Mouse (Mus musculus) testis, adult 2 months (tissue): ENCODE measurements around the gene Ifit1bl2.

ENCODE experiments used
- CTCF ChIP-seq: fragments of 200-500 bp; IDR thresholded peaks from 2 replicates; pipeline ENCODE4 v1.5.1; 2012; ENCODE audit warnings: low read depth, mild to moderate bottlenecking, inconsistent platforms, low read length, moderate library complexity; ENCODE audit not compliant: control insufficient read depth, insufficient read depth, insufficient replicate concordance
- POLR2A ChIP-seq: fragments of 200-500 bp; IDR thresholded peaks from 2 replicates; pipeline ENCODE4 v1.6.1; 2012; ENCODE audit warnings: low read depth, mild to moderate bottlenecking, inconsistent platforms, low read length, moderate library complexity; ENCODE audit not compliant: control insufficient read depth

GRCm38 (mm10) chr19:34588959-34589358 lies 51.6 kb downstream of the Ifit1bl2 start:
- TF ChIP-seq CTCF (no peak), POLR2A (no peak)
